Mouse (Mus musculus) C3H10T1/2 (cell line): ENCODE results near the gene Rnf17. TPM values are rescaled to one million over a fixed set of nuclear protein-coding genes. Genes with fewer than 3 reads are reported as not detected.

Source experiments
- polyA plus RNA-seq, 2 experiments: library from polyadenylated mRNA; unstranded; fragments of >200 nt; fragmentation: generic; extraction: Trizol; gene quantifications; one replicate each; pipeline ENCODE4 v1.2.1; 2012; ENCODE audit warnings: missing spikeins in 2 of 2

Rnf17 gene
- not detected for polyA plus RNA-seq

GRCm38 (mm10) chr14:56402311-56403071 is at the start of gene Rnf17:
Gene Rnf17, plus strand, starts transcription at chr14:56402581.

DNA sequence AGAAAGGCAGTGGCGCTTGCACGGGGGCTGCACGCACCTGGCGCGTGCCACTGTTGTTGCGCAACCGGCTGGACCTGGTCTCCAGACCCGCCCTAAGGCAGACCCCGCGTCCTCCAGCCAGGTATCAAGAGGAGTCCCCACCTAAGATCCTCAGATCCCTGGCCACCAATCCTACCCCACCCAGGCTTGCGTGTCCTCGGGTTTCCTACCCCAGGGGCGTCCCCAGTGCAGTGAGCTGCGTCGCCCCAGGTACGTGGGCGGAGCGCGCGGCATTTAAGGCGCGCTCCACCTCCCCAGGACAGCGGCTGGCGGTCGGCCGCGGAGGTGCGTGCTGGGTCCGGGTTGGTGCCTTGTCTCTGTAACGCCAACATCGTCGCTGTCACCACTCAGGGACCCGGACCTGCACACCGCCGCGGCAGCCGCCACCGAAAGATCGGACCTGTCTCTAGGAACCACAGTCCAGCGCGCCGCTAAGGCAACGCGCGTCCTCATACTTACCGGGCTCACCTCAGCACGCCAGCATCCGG is 37.6 kb upstream of the Rnf17 start, which contains the start of gene Atp12a:
Gene Atp12a (plus strand): TSS at position 358 of the 527 bp plus-strand sequence.

Other genes with a start within 250 kb of the Rnf17 start
- not detected for gene Gzmg, start 243.0 kb upstream of the Rnf17 start, polyA plus RNA-seq
- not detected for gene Gzmn, start 228.0 kb upstream of the Rnf17 start, polyA plus RNA-seq
- not detected for gene Gzmf, start 191.2 kb upstream of the Rnf17 start, polyA plus RNA-seq
- gene Gzmc, start 167.9 kb upstream of the Rnf17 start, polyA plus RNA-seq: not detected
- gene Gzmb, start 140.3 kb upstream of the Rnf17 start, polyA plus RNA-seq: not detected
- not detected for gene Atp12a, start 37.5 kb upstream of the Rnf17 start, polyA plus RNA-seq
- 1 to 10 TPM in 1 of 2 experiments, under 1 TPM in 1; 0.09 to 2.1 TPM for gene Cenpj, start 172.8 kb downstream of the Rnf17 start, polyA plus RNA-seq
- gene Parp4, start 173.0 kb downstream of the Rnf17 start, polyA plus RNA-seq: 1 to 10 TPM; 1.6 to 9.9 TPM